Mouse (Mus musculus) ES-Bruce4 (cell line): ENCODE measurements around the gene D3Ertd751e. TPM values are rescaled to one million over a fixed set of nuclear protein-coding genes. Genes with fewer than 3 reads are reported as not detected.

Source experiments
- H3K27ac ChIP-seq: 2 replicates; pipeline ENCODE4 v1.5.1; 2012; ENCODE audit warnings: low read length, inconsistent platforms; ENCODE audit not compliant: insufficient read depth
- H3K27me3 ChIP-seq: 2 replicates; pipeline ENCODE4 v1.6.1; 2012; ENCODE audit warnings: mild to moderate bottlenecking, low read length, inconsistent platforms; ENCODE audit not compliant: control insufficient read depth, poor library complexity, insufficient read depth, severe bottlenecking
- H3K36me3 ChIP-seq: 2 replicates; pipeline ENCODE4 v1.6.1; 2012; ENCODE audit warnings: inconsistent platforms, mild to moderate bottlenecking, low read length, moderate library complexity; ENCODE audit not compliant: control insufficient read depth, poor library complexity, insufficient read depth, severe bottlenecking
- H3K4me1 ChIP-seq: one replicate; pipeline ENCODE4 v1.8.1; 2011; ENCODE audit warnings: low read length; ENCODE audit not compliant: control insufficient read depth, insufficient read depth
- H3K4me3 ChIP-seq: 2 replicates; pipeline ENCODE4 v1.5.1; 2011; ENCODE audit warnings: low read depth, mild to moderate bottlenecking, low read length
- H3K9ac ChIP-seq: 2 replicates; pipeline ENCODE4 v1.6.1; 2012; ENCODE audit warnings: low read depth, mild to moderate bottlenecking, inconsistent platforms; ENCODE audit not compliant: poor library complexity, severe bottlenecking
- H3K9me3 ChIP-seq: replicated peaks from 2 replicates; pipeline ENCODE4 v1.6.1; 2012; ENCODE audit warnings: mild to moderate bottlenecking, low read length, inconsistent platforms; ENCODE audit not compliant: control insufficient read depth, poor library complexity, insufficient read depth, severe bottlenecking
- CTCF ChIP-seq: IDR thresholded peaks from one replicate; pipeline ENCODE4 v1.8.1; 2011; ENCODE audit warnings: low read depth, low read length
- EP300 ChIP-seq: IDR thresholded peaks from 2 replicates; pipeline ENCODE4 v1.6.1; 2011; ENCODE audit warnings: low read depth, low read length; ENCODE audit not compliant: insufficient read depth
- POLR2A ChIP-seq: IDR thresholded peaks from one replicate; pipeline ENCODE4 v1.8.1; 2011; ENCODE audit warnings: low read length; ENCODE audit not compliant: insufficient read depth
- polyA plus RNA-seq: library from polyadenylated mRNA; stranded (reverse); fragments of >200 nt; gene quantifications from 2 replicates; pipeline ENCODE4 v1.2.4, GENCODE M21; 2011; ENCODE audit warnings: low read depth; ENCODE audit not compliant: missing spikeins, insufficient read depth, insufficient read length

Gene D3Ertd751e
- 5.2 TPM in 2 replicates for polyA plus RNA-seq

DNA sequence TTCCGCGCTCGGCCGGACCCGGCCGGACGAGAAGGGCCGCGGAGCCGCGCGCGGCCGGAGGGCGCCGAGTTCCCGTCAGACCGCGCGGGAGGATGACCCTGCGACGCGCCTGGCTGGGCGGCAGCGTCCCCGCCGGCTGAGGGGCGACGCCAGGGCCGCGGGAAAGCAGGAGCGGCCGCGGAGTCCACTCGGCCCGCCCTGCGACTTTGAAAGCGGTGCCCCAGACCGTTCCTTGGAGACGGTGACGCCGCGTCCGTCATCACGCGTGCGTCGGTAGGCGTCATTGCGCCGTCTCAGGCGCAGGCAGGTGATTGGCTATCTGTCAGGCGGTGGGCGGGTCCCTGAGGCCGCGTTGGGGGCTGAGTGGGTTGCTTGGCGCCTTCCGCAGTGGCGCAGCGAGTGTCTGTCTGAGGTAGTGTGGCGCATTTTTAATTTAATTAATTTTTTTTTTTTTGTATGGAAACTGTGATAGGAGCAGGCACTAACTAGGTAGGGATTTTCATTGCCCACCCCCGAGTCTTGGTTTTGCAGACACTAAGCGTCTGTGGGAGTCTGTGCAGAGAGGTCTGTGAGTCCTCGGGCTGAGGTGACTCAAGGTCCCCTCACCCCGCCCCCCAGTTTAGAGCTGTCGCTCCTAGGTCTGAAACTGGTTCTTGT lies at the start of gene D3Ertd751e, which contains the start of gene Sclt1:
TSS of gene D3Ertd751e (plus strand) at position 334 of the 657 bp plus-strand sequence.
TSS of gene Sclt1 (minus strand) at position 237 of the 657 bp plus-strand sequence.
- TF ChIP-seq CTCF: no peak
- TF ChIP-seq POLR2A: no peak
- no peak for TF ChIP-seq EP300
- H3K9ac ChIP-seq: peak within 1 kb of the TSS; percentile 82
- no peaks in the 10 kb centered on the region for H3K9me3 ChIP-seq
- H3K36me3 ChIP-seq: no peaks in the 10 kb centered on the region
- H3K4me3 ChIP-seq: peak within 1 kb of the TSS; percentile 80
- no peaks in the 10 kb centered on the region for H3K27me3 ChIP-seq
- no peak within 1 kb of the TSS for H3K27ac ChIP-seq
- no peaks in the 10 kb centered on the region for H3K4me1 ChIP-seq

GRCm38 (mm10) chr3:41695681-41696080 lies 46.7 kb upstream of the D3Ertd751e start:
- no peak overlapping the region for H3K4me3 ChIP-seq
- 0 out of 2 replicates have a peak overlapping the region, but pooled peaks have one; percentile 20 for H3K27ac ChIP-seq
- TF ChIP-seq CTCF: no peak
- no peak for TF ChIP-seq POLR2A
- peak; percentile 90 for TF ChIP-seq EP300
- H3K9me3 ChIP-seq: no peaks in the 10 kb centered on the region
- no peaks in the 10 kb centered on the region for H3K36me3 ChIP-seq
- no peaks in the 10 kb centered on the region for H3K4me1 ChIP-seq
- no peaks in the 10 kb centered on the region for H3K27me3 ChIP-seq
- no peak overlapping the region for H3K9ac ChIP-seq

DNA sequence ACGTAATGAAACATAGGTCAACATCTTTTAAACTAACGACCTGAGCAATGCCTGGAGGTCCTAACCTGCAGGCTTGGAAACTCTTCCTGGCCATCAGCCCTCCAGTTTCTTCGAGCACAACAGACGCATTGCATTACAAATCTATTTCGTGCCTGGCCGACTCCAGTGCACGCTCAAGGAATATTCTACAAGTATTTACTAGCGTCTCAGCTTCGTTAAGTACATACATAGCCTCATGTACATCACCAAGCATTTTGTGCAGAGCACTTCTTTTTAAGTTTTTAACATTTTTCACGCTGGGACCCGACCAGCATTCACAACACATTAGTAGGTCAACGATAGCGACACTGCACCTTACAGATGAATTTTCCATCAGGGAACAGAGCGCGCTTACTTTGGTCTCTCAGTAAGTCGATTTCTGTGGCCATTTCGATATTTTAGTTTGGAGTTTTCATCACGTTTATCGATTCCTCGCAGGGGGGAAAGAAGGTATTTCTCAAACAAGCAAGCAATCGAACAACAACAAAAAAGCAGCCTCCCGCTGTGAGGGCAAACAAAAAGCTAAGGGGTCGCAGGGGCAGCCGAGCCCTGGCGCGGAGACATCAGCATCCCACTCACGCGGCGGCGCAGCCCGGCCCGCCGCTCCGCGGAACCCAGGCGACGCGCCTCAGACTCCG lies 672 bp upstream of the D3Ertd751e start:
- no peaks in the 10 kb centered on the region for H3K9me3 ChIP-seq
- peak overlapping the region; percentile 80 for H3K4me3 ChIP-seq
- H3K36me3 ChIP-seq: no peaks in the 10 kb centered on the region
- H3K4me1 ChIP-seq: no peaks in the 10 kb centered on the region
- H3K9ac ChIP-seq: peak overlapping the region; percentile 82
- H3K27ac ChIP-seq: no peak overlapping the region
- no peaks in the 10 kb centered on the region for H3K27me3 ChIP-seq
- no peak for TF ChIP-seq POLR2A
- TF ChIP-seq CTCF: no peak
- no peak for TF ChIP-seq EP300

DNA sequence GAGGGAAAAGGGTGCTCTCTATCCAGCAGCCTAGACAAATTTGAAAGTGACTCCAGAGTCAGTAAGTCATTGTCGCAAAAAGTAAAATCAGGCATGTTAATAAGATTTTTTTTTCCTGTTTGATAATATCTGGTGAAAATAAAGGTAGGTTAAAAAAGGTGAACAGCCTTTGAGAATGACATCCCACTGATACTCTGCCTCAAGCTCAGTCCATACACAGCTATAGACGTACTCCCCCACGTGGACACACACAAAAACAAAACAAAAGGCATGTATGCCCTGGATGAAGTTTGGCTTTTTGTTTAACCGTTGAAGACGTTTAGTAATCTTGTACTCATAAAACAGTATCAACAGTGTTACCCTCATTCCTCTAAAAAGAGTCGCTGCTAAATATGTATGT lies 1.0 kb downstream of the D3Ertd751e start:
- Histone ChIP-seq H3K27ac (no peak overlapping the region), H3K9me3 (no peaks in the 10 kb centered on the region), H3K27me3 (no peaks in the 10 kb centered on the region), H3K36me3 (no peaks in the 10 kb centered on the region), H3K4me3 (no peak overlapping the region), H3K4me1 (no peaks in the 10 kb centered on the region), H3K9ac (0 out of 2 replicates have a peak overlapping the region, but pooled peaks have one; percentile 71)
- TF ChIP-seq POLR2A (no peak), CTCF (no peak), EP300 (no peak)

DNA sequence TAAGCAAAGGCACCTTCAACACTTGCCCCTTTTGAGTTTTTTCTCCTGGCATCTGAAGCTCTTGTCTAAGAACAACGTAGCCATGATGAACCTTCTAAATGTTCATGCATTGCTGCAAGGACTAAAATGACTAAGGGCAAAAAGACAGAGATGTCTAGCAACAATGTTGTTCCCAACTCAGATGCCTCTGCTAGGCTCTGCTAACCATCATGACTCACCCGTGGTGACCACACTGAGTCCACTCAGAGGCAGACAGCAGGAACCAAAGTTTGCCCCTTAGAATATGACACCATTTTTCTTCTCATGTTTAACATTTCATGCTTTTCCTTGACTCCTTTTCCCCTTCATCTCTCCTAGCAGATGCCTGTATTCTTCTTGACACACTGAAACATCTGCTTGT lies 12.1 kb downstream of the D3Ertd751e start:
- Histone ChIP-seq H3K9me3 (no peaks in the 10 kb centered on the region), H3K4me1 (no peaks in the 10 kb centered on the region), H3K9ac (no peak overlapping the region), H3K27ac (no peak overlapping the region), H3K4me3 (no peak overlapping the region), H3K36me3 (no peaks in the 10 kb centered on the region), H3K27me3 (no peaks in the 10 kb centered on the region)
- TF ChIP-seq POLR2A: no peak
- no peak for TF ChIP-seq CTCF
- TF ChIP-seq EP300: no peak

DNA sequence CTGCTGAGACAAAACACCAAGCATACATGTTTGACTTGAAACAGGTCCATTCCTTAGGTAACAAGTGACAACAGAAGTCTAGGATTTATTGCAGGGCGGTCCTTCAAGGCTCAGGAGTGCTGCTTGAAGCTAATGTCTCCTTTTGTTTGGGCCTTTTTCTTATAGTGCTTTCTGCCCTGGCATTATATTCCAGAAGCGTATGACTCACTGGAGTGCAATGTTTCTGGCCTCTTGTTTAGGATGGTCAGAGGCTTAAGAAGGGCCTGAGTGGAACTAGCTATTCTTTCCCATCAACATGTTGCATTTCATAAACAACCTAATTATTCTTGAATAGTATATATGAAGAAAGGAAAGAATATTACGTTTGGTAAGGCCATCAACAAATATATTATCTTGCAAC lies 19.7 kb downstream of the D3Ertd751e start:
- no peaks in the 10 kb centered on the region for H3K36me3 ChIP-seq
- no peak overlapping the region for H3K9ac ChIP-seq
- H3K4me3 ChIP-seq: no peak overlapping the region
- no peaks in the 10 kb centered on the region for H3K27me3 ChIP-seq
- no peaks in the 10 kb centered on the region for H3K4me1 ChIP-seq
- no peaks in the 10 kb centered on the region for H3K9me3 ChIP-seq
- TF ChIP-seq CTCF (no peak), EP300 (no peak), POLR2A (no peak)
- no peak overlapping the region for H3K27ac ChIP-seq
